Mouse (Mus musculus) embryonic facial prominence, embryonic 14.5 days (tissue): ENCODE data around the gene Psme3. TPM values are rescaled to one million over a fixed set of nuclear protein-coding genes. Genes with fewer than 3 reads are reported as not detected.
"Not testable (repeated sequence)": the region's sequence is repeated elsewhere in the genome, so short reads cannot be mapped to it uniquely, and the experiment has no call there.

ENCODE experiments used
- ATAC-seq: fragments of 200-750 bp; cut with Nextera tagmentation; 2 replicates; pipeline ENCODE4 v1.8.0; 2017; ENCODE audit warnings: low read depth, moderate number of reproducible peaks, moderate TSS enrichment
- DNase-seq: peaks from one replicate; pipeline ENCODE4 v3.0.0-alpha.2; 2015; ENCODE audit warnings: low spot score
- H3K27ac ChIP-seq: fragments of 300-500 bp; sonication (generic); replicated peaks from 2 replicates; pipeline ENCODE4 v1.5.1; 2014; ENCODE audit warnings: low read depth, mild to moderate bottlenecking, low read length, moderate library complexity
- H3K27me3 ChIP-seq: fragments of 300-500 bp; sonication (generic); replicated peaks from 2 replicates; pipeline ENCODE4 v1.6.1; 2014; ENCODE audit warnings: low read length; ENCODE audit not compliant: control insufficient read depth, insufficient read depth
- H3K36me3 ChIP-seq: fragments of 300-500 bp; sonication (generic); 2 replicates; pipeline ENCODE4 v1.6.1; 2014; ENCODE audit warnings: low read length, mixed read lengths; ENCODE audit not compliant: control insufficient read depth, insufficient read depth
- H3K4me1 ChIP-seq: fragments of 300-500 bp; sonication (generic); 2 replicates; pipeline ENCODE4 v1.6.1; 2014; ENCODE audit warnings: antibody characterized with exemption, low read length; ENCODE audit not compliant: control insufficient read depth, insufficient read depth
- H3K4me2 ChIP-seq: fragments of 300-500 bp; sonication (generic); 2 replicates; pipeline ENCODE4 v1.6.1; 2014; ENCODE audit warnings: low read depth, mild to moderate bottlenecking, low read length, moderate library complexity, mixed read lengths
- H3K4me3 ChIP-seq: fragments of 300-500 bp; sonication (generic); 2 replicates; pipeline ENCODE4 v1.5.1; 2014; ENCODE audit warnings: low read depth, mild to moderate bottlenecking, low read length
- H3K9ac ChIP-seq: fragments of 300-500 bp; sonication (generic); 2 replicates; pipeline ENCODE4 v1.6.1; 2014; ENCODE audit warnings: low read depth, mild to moderate bottlenecking, low read length, moderate library complexity, mixed read lengths
- H3K9me3 ChIP-seq: fragments of 300-500 bp; sonication (generic); 2 replicates; pipeline ENCODE4 v1.6.1; 2016; ENCODE audit warnings: low read length; ENCODE audit not compliant: control insufficient read depth
- WGBS: fragments of 180-500 bp; shearing (Covaris S2); extraction: QIAGEN DNeasy Blood & Tissue Kit; methylation state at CpG from one replicate; pipeline ENCODE4 v1.1.7; 2014; 5-methylcytosine and 5-hydroxymethylcytosine counted together
- polyA plus RNA-seq: library from polyadenylated mRNA; unstranded; fragments of >200 nt; fragmentation: Nextera tagmentation; extraction: Ambion mirVana; gene quantifications from 2 replicates; pipeline ENCODE4 v1.2.1, GENCODE M21; 2014

The Psme3 gene
- polyA plus RNA-seq, 1 experiment from 2014 or later = 98.0 TPM

DNA sequence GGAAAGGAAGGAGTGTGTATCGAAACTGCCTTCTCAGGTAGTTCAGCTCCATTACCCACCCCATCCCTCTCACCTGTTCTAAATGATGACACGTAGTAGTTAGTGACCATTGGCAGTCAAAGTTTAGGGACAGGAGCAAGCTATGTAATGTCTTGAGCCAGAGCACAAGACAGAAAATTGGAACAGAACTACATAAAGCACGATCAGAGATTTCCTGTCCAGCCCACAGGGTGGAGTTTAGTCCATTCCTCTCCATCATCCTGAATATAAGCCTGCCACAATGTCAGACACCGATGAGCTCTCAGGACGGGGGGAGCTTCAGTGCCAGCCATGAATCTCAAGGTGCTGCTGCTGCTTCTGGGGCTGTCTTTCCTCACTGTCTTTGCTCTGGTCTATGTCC, 8.8 kb downstream of the Psme3 start, which contains the start of gene Aoc2:
TSS of gene Aoc2 (plus strand) at position 301 of the 400 bp plus-strand sequence.
- Histone ChIP-seq H3K9ac (no peak within 1 kb of the TSS), H3K27me3 (no peaks in the 10 kb centered on the region), H3K9me3 (no peaks in the 10 kb centered on the region), H3K36me3 (peaks cover 64% of the 10 kb centered on the region), H3K4me1 (no peaks in the 10 kb centered on the region), H3K27ac (no peak within 1 kb of the TSS), H3K4me3 (no peak within 1 kb of the TSS), H3K4me2 (no peak within 1 kb of the TSS)
- DNase-seq (no peak), ATAC-seq (no peak)
- WGBS = 93% methylated on average over 5 of the region's 5 CpGs

DNA sequence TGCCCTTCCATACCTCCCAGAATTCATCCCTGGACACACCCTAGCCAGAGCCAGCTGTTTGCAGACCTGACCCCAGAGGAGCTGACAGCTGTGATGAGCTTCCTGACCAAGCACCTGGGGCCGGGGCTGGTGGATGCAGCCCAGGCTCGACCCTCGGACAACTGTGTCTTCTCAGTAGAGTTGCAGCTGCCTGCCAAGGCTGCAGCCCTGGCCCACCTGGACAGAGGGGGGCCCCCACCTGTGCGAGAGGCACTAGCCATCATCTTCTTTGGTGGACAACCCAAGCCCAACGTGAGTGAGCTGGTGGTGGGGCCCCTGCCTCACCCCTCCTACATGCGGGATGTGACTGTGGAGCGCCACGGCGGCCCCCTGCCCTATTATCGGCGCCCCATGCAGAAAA, 9.2 kb downstream of the Psme3 start:
- not testable (repeated sequence) for H3K4me2 ChIP-seq, H3K27me3 ChIP-seq, H3K9me3 ChIP-seq, H3K27ac ChIP-seq, H3K9ac ChIP-seq, H3K4me1 ChIP-seq, ATAC-seq, DNase-seq, H3K4me3 ChIP-seq
- peaks cover 60% of the 10 kb centered on the region for H3K36me3 ChIP-seq
- 90% methylated on average over 11 of the region's 11 CpGs for WGBS

DNA sequence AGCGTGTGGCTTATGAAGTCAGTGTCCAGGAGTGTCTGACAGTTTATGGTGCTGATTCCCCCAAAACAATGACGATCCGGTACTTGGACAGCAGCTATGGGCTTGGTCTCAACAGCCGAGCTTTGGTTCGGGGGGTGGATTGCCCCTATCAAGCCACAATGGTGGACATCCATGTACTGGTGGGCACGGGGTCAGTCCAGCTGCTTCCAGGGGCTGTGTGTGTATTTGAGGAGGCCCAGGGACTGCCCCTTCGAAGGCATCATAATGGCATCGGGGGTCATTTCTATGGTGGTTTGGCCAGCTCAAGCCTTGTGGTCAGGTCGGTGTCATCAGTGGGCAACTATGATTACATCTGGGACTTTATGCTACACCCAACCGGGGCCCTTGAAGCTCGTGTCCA, 10.1 kb downstream of the Psme3 start:
- Histone ChIP-seq H3K36me3 (peaks cover 50% of the 10 kb centered on the region), H3K4me3 (no peak overlapping the region), H3K4me2 (no peak overlapping the region), H3K9ac (no peak overlapping the region), H3K4me1 (no peaks in the 10 kb centered on the region), H3K27me3 (no peaks in the 10 kb centered on the region), H3K27ac (no peak overlapping the region), H3K9me3 (no peaks in the 10 kb centered on the region)
- ATAC-seq (no peak), DNase-seq (no peak)
- WGBS = 87% methylated on average over 11 of the region's 11 CpGs

DNA sequence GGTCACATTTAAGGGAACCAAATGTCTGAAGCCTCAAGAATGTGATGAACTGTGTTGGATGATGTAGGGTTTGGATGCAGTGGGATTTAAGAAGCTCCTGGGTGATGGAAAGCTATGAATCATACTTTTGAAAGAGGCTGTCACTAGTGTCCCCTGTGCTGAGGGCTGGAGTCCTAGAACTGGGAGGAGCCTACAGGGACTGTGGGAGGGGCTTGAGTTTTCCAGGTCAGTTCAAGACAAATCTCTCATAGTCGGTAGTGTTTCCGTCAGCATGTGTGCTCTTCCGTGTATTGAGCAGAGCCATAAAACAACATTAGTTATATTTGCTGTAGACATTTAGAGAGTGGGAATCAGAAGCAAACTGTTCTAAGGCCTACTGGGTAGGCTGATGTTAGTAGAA, 11.3 kb downstream of the Psme3 start:
- no peak overlapping the region for H3K9ac ChIP-seq
- no peaks in the 10 kb centered on the region for H3K27me3 ChIP-seq
- no peak overlapping the region for H3K4me3 ChIP-seq
- H3K4me1 ChIP-seq = no peaks in the 10 kb centered on the region
- no peak overlapping the region for H3K27ac ChIP-seq
- WGBS = 52% methylated on average over 3 of the region's 3 CpGs
- H3K9me3 ChIP-seq = no peaks in the 10 kb centered on the region
- ATAC-seq (no peak), DNase-seq (no peak)
- peaks cover 39% of the 10 kb centered on the region for H3K36me3 ChIP-seq
- no peak overlapping the region for H3K4me2 ChIP-seq

DNA sequence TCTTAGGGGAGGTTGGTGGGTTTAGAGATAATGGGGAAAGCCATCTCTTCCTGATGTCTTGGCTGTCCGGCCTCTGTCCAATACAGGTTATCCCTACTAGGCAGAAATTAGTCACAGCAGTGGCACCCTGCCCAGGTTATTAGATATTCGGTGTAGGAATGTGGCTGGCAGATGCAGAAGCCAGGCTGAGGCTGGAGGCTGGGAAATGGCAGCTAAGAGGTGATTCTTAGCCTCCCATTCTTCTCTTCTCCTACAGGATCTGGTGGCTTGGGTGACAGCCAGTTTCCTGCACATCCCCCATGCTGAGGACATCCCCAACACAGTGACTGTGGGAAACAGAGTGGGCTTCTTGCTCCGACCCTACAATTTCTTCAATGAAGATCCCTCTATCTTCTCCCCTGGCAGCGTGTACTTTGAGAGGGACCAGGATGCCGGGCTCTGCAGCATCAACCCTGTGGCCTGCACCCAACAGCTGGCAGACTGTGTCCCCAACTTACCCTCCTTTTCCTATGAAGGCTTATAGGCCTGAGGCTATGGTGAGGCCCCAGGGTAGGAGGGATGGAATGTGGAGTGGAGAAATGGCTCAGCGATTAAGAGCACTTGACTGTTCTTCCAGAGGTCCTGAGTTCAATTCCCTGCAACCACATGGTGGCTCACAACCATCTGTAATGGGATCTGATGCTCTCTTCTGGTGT, 13.1 kb downstream of the Psme3 start:
- no peak overlapping the region for H3K4me3 ChIP-seq
- no peak overlapping the region for H3K27ac ChIP-seq
- 76% methylated on average over 6 of the region's 6 CpGs for WGBS
- peaks cover 22% of the 10 kb centered on the region for H3K36me3 ChIP-seq
- no peaks in the 10 kb centered on the region for H3K9me3 ChIP-seq
- ATAC-seq = no peak
- H3K4me1 ChIP-seq = no peaks in the 10 kb centered on the region
- H3K4me2 ChIP-seq = no peak overlapping the region
- H3K9ac ChIP-seq = no peak overlapping the region
- DNase-seq = peak; percentile 49
- no peaks in the 10 kb centered on the region for H3K27me3 ChIP-seq

DNA sequence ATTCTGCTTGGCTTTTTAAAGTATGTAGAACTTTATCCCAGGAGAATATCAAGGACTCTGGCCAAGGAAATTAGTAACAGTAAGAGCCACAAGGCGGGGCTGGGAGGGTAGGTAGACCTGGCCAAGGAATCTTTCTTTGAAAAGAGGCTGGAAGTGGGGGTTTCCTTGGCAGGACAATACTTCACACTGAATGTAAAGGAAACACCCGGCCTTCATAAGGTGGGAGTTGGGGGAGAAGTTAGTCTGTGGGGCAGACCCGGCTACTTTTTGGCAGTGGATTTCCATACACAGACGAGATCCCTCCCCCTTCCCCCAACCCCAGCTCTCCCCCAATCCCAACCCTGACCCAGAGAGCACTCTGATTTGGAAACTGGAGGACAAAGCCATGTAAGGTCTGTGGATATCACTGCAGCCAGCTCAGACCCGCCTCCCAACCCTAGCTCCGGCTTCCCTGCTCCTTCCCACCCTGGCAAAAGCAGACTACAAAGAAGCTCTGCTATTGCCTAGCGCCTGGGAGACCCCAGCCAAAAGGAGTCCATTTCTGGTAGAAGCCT, 14.4 kb downstream of the Psme3 start, which contains the start of gene Aoc3:
TSS of gene Aoc3 (plus strand) at position 235 of the 554 bp plus-strand sequence.
- no peaks in the 10 kb centered on the region for H3K9me3 ChIP-seq
- H3K4me1 ChIP-seq = no peaks in the 10 kb centered on the region
- peak within 1 kb of the TSS; percentile 72 for H3K27ac ChIP-seq
- peak; percentile 60 for ATAC-seq
- WGBS = 53% methylated on average over 7 of the region's 7 CpGs
- DNase-seq = peak; percentile 94
- no peak within 1 kb of the TSS for H3K4me3 ChIP-seq
- no peak within 1 kb of the TSS for H3K4me2 ChIP-seq
- no peaks in the 10 kb centered on the region for H3K27me3 ChIP-seq
- peaks cover 8% of the 10 kb centered on the region for H3K36me3 ChIP-seq
- 0 out of 2 replicates have a peak within 1 kb of the TSS, but pooled peaks have one; percentile 5 for H3K9ac ChIP-seq

DNA sequence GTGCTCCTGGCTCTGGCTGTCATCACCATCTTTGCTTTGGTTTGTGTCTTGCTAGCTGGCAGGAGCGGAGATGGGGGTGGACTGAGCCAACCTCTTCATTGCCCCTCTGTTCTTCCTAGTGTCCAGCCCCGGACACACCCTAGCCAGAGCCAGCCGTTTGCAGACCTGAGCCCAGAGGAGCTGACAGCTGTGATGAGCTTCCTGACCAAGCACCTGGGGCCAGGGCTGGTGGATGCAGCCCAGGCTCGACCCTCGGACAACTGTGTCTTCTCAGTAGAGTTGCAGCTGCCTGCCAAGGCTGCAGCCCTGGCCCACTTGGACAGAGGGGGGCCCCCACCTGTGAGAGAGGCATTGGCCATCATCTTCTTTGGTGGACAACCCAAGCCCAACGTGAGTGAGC, 14.9 kb downstream of the Psme3 start:
- 89% methylated on average over 3 of the region's 6 CpGs for WGBS

DNA sequence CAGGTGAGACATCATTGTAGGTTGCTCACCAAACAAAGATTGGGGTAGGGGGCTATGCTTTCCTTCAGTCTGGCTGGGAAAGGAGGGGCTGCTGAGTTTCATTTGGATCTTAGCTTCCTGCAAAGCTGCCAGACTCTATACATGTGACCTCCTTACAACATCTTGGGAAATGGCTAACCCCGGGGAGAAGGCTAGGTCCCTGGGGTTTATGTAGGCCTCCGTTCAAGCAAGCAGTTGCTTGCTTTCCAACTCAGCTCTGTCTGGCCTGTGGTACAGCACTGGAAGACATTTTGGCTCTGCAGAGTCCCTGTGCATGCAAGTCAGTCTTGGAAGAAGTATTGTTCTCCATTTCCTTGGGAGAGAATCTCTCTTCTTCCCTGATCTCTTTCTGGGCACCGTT, 16.5 kb downstream of the Psme3 start:
- H3K4me2 ChIP-seq = no peak overlapping the region
- no peak overlapping the region for H3K4me3 ChIP-seq
- peaks cover 8% of the 10 kb centered on the region for H3K4me1 ChIP-seq
- DNase-seq (no peak), ATAC-seq (no peak)
- no peak overlapping the region for H3K27ac ChIP-seq
- no peaks in the 10 kb centered on the region for H3K36me3 ChIP-seq
- 73% methylated on average over 3 of the region's 3 CpGs for WGBS
- H3K27me3 ChIP-seq = no peaks in the 10 kb centered on the region
- H3K9me3 ChIP-seq = no peaks in the 10 kb centered on the region
- H3K9ac ChIP-seq = no peak overlapping the region

More for the DNA sequence above, 14.9 kb downstream of the Psme3 start:
- H3K4me3 ChIP-seq, H3K9me3 ChIP-seq, H3K4me2 ChIP-seq, ATAC-seq, H3K27me3 ChIP-seq, H3K36me3 ChIP-seq, H3K9ac ChIP-seq, H3K4me1 ChIP-seq, DNase-seq: not testable (repeated sequence)
- peak overlapping the region; percentile 72 for H3K27ac ChIP-seq

DNA sequence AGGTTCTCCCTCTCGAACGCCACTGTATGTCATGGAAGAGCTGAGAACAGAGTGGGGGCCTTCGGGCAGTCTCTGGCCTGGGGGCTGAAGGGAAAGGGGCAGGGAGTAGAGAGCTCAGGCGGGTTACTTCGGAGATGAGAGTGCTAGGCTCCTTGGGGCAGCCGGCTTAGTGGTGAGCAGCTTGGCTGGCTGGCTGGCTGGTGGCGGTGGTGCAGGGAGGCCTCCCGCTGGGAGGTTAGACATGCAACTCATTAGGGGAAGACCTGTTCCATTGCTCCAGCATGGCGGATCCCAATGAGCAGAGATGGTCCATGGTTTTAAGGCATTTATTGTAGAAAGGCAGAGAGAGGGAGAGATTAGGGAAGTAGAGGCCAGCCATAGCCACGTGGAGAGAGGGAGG, 18.0 kb downstream of the Psme3 start:
- H3K27me3 ChIP-seq = no peaks in the 10 kb centered on the region
- 23% methylated on average over 10 of the region's 10 CpGs for WGBS
- no peaks in the 10 kb centered on the region for H3K9me3 ChIP-seq
- no peak overlapping the region for H3K4me3 ChIP-seq
- no peaks in the 10 kb centered on the region for H3K36me3 ChIP-seq
- no peak overlapping the region for H3K4me2 ChIP-seq
- ATAC-seq (no peak), DNase-seq (no peak)
- H3K4me1 ChIP-seq = peaks cover 14% of the 10 kb centered on the region
- H3K27ac ChIP-seq = no peak overlapping the region
- no peak overlapping the region for H3K9ac ChIP-seq
